Mouse (Mus musculus) cerebellum, postnatal 25 days (tissue): ENCODE results near the gene Nmt1.

Experiments
- DNase-seq, 2 experiments: peaks; one replicate each; pipeline ENCODE4 v3.0.0; 2021; ENCODE audit warnings: mixed read lengths in 2 of 2

The Nmt1 gene

GRCm38 (mm10) chr11:103028176-103028891, at the start of gene Nmt1, which contains the start of gene Dcakd:
Gene Nmt1, plus strand, starts transcription at chr11:103028190.
Gene Dcakd, minus strand, starts transcription at chr11:103028333.
- DNase-seq: peak; percentile 94 to 96

- no peak for DNase-seq
Observed at GRCm38 (mm10) chr11:102981151-102981890, 46.7 kb upstream of the Nmt1 start.

- DNase-seq: no peak
Observed at GRCm38 (mm10) chr11:102984086-102984485, 43.9 kb upstream of the Nmt1 start.

- no peak for DNase-seq
Observed at GRCm38 (mm10) chr11:102984615-102985014, 43.4 kb upstream of the Nmt1 start.

GRCm38 (mm10) chr11:102985160-102985559, 42.8 kb upstream of the Nmt1 start:
- DNase-seq: peak in 1 of 2 experiments; percentile 41

- no peak for DNase-seq
Observed at GRCm38 (mm10) chr11:102989641-102990151, 38.3 kb upstream of the Nmt1 start.

GRCm38 (mm10) chr11:102990152-102990663, 37.8 kb upstream of the Nmt1 start:
- peak; percentile 82 to 84 for DNase-seq

GRCm38 (mm10) chr11:102991681-102992080, 36.3 kb upstream of the Nmt1 start:
- no peak for DNase-seq

GRCm38 (mm10) chr11:102992940-102993339, 35.0 kb upstream of the Nmt1 start:
- DNase-seq: peak; percentile 84 to 90

GRCm38 (mm10) chr11:102993420-102994029, 34.5 kb upstream of the Nmt1 start:
- no peak for DNase-seq

- no peak for DNase-seq
Observed at GRCm38 (mm10) chr11:102994952-102995351, 33.0 kb upstream of the Nmt1 start.

- DNase-seq: no peak
Observed at GRCm38 (mm10) chr11:102996385-102996784, 31.6 kb upstream of the Nmt1 start.

GRCm38 (mm10) chr11:102996991-102997770, 30.8 kb upstream of the Nmt1 start:
- no peak for DNase-seq

GRCm38 (mm10) chr11:102998254-102998576, 29.8 kb upstream of the Nmt1 start:
- DNase-seq: no peak

- DNase-seq: peak; percentile 51 to 60
Observed at GRCm38 (mm10) chr11:102998577-102999316, 29.2 kb upstream of the Nmt1 start.

- DNase-seq: no peak
Observed at GRCm38 (mm10) chr11:102999317-102999970, 28.5 kb upstream of the Nmt1 start.

- DNase-seq: no peak
Observed at GRCm38 (mm10) chr11:103000111-103000510, 27.9 kb upstream of the Nmt1 start.

- no peak for DNase-seq
Observed at GRCm38 (mm10) chr11:103001063-103001462, 26.9 kb upstream of the Nmt1 start.

- no peak for DNase-seq
Observed at GRCm38 (mm10) chr11:103003210-103003609, 24.8 kb upstream of the Nmt1 start.

- no peak for DNase-seq
Observed at GRCm38 (mm10) chr11:103004852-103005251, 23.1 kb upstream of the Nmt1 start.
